Mouse (Mus musculus): ENCODE data around the gene Cyp2d10.
A peak's percentile ranks its signal among the peaks of the same experiment; 100 is the strongest.
"Not testable (repeated sequence)": the region's sequence is repeated elsewhere in the genome, so short reads cannot be mapped to it uniquely, and the experiment has no call there.

Cyp2d10 gene

GRCm38 (mm10) chr15:82401516-82401915 lies 5.5 kb downstream of the Cyp2d10 start:
- no peak for DNase-seq (ENCODE audit: low spot score in 2 of 2)

- DNase-seq (ENCODE audit: low spot score in 2 of 2), result not testable (repeated sequence)
These were observed 11.0 kb downstream of the Cyp2d10 start for GRCm38 (mm10) chr15:82395955-82396354.

- DNase-seq (ENCODE audit: low spot score in 2 of 2), result not testable (repeated sequence)
These were observed 13.1 kb downstream of the Cyp2d10 start, which contains the start of gene Cyp2d11 for GRCm38 (mm10) chr15:82393922-82394321. Gene Cyp2d11, minus strand, starts transcription at chr15:82394022.

DNA sequence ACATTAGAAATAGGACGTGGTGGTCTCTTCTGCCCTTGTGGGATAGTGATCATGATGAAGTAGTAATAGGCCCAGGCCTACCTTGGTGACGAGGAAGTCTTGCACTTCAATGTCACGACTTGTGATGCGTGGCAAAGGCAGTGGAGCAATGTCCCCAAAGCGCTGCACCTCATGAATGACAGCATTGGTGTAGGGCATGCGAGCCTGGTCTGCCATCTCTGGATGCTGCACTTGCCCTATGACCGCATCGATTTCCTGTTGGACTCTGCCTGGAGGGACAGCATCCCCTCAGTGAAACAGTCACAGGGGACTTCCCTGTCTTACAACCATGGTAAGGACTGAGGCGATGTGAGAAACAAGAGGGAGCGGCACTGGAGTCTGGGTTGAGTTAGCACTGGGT lies 17.1 kb downstream of the Cyp2d10 start:
- DNase-seq (ENCODE audit: low spot score in 2 of 2), result not testable (repeated sequence)

- no peak for DNase-seq (ENCODE audit: low spot score in 2 of 2)
These were observed 21.3 kb downstream of the Cyp2d10 start for GRCm38 (mm10) chr15:82385729-82386128.

DNA sequence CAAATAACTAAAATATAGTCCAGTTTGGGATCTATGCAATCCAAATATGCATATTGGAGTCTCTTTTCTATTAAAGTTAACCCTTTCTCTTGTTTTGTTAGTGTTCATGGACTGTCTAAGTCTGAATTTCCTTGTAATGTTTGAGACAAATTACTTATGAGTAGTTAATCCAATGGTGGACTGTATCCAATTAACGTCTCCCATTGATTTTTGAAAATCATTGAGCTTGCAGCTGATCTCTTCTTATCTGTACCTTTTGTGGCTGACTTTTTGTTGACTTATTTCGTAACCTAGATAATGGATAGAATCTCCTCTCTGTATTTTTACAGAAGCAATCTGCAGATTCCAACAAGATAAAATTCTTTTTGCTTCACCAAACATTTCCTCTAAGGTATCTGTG lies 24.6 kb downstream of the Cyp2d10 start:
- DNase-seq (ENCODE audit: low spot score in 2 of 2), result no peak

DNA sequence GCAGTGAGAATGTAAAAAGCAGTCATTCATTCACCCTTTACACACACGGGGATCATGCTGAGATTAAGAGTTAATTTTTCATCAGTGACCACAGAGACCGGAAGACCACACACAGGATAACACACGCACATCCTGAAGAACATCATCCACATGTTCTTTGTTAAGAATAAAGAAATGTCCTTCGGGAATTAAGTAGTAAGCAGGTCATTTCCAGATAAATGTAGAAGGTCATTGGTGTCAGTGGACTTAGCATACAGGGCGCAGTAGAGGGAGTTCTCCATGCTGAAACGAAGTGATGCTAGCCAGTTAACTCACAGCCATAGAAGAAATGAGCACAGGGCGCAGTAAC lies 26.3 kb downstream of the Cyp2d10 start:
- no peak for DNase-seq (ENCODE audit: low spot score in 2 of 2)

DNA sequence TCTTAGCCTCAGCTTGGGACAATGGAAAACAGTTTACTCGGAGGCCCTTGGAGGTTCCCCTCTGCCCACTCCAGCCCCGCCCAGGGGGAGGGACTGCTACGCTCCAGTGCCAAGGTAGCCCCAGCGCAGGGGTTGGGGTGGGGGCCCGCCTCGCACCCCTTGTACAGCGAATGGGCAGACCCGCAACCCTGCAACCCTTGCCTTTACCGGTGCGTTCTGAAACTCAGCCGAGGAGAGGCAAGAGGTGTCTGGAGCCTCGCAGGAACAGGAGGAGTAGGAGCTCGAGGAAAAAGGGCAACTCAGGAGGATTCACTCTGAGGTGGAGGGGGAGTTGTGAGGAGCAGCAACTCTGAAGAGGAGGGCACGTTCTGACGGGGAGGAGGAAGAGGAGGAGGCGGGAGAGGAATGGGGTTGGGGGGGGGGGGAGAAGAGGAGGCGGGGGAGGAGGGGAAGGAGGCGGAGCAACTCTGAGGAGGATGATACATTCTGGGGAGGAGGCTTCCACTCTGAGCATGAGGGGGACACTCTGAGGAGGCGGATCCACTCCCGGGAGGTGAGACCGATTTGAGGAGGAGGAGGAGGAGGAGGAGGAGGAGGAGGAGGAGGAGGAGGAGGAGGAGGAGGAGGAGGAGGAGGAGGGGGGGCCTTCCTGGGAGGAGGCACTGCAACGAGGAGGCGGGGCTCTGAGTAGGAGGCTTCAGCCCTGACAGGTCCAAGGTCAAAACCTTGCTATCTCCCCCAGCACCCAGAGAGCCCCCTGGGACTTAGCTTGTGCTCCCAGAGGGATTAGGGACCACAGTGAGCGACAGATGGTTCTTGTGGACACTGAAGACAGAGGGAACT lies 26.9 kb downstream of the Cyp2d10 start, which contains the start of gene Cyp2d22:
Gene Cyp2d22, minus strand, starts transcription at position 390 of the 843 bp plus-strand sequence.
- peak in 1 of 2 experiments; percentile 22 for DNase-seq (ENCODE audit: low spot score in 2 of 2)

- DNase-seq (ENCODE audit: low spot score in 2 of 2), result no peak
These were observed 27.5 kb downstream of the Cyp2d10 start for GRCm38 (mm10) chr15:82379511-82379870.

DNA sequence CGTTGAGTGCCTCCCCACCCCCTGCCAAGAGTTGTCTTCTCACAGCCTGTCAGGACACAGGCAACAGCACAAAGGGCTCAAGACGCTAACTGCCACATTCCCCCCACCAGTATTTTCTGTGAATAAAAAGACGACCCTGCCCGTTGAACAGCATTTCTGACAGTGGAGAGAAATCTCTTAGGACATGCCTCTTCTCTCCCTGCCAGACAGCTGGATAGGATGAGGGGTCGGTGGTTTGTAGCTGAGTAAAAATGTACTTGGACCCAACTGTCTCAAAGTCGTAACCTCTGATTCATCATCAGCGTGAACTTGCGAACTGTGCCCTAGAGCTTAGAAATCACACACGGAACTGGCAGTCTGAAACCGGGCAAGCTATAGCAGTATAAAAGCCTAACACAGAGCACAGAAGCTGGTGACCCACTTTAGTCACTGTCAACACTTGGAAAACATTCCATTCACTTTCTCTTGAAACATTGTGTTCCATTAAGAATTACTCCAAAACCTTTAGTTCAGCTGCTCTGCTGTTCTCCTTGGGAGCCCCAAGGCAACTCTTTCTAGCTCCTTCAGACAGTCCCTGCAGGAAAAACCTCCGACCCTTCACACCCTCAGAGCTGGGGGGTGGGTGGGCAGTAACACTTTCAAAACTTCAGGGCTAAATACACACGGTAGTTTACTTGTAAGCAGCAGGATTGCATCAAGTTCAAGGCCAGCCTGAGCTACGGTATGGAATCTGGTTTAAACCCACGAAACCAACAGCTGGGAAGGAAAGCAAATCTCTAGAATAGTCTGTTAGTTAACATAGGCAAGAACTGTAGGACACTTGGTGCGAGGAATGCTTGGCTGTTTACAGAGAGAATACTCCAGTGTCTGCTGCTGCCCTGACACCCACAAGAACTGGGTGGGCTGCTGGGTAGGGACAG lies 28.5 kb downstream of the Cyp2d10 start:
- DNase-seq (ENCODE audit: low spot score in 2 of 2), result no peak

DNA sequence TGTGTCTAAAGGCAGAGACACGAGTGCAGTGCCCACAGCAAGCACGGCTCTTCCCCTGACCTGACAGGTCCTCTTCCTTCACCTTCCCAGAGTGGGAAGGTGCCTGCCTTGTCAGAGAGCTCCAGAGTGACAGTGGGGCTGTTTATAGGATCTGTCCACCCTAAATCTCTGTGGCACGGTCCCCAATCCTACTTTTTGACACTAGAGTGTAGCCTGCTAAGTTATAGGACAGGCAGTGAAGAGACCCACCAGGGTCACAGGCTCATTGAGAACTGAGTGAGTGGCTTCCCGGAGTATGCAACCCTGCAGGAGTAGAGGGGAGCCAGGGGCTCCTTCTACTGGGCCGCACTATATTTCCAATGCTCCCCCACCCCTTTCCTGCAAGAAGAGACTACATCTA lies 29.3 kb downstream of the Cyp2d10 start:
- DNase-seq (ENCODE audit: low spot score in 2 of 2), result no peak

DNA sequence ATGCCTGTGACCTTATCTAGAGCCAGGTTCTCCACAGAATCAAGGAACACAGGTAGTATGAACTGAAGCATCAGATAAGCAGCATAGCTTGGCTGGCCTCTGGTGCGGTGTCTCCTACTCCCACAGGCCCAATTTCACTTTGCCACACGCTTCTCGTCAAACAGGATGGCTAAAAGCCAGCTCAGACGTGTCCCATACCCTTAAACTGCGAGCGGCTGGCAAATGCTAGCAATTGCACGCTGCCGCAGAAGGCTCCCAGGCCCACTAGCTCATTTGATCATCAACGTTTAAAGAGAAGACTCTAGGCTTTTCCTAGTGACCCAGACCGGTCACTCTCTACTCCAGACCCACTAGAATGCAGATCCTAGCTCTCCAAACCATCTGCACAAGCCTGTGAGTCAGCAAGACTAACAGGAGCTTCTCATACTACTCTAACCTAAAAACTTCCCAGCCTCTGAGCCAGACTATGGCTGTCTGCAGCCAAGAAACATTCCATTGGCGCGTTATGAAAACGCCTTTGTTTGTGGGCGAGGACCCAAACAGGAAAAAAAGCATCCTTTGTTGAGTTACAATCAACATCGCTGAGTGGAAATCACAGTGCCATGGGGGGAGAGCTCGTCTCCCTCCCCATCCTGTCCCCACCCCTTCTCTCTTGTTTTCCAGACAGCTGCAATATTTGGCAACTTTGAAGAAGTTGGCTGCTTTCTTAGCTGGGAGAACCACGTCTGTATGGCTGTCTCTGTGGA lies 30.4 kb downstream of the Cyp2d10 start:
- peak in 1 of 2 experiments; percentile 76 for DNase-seq (ENCODE audit: low spot score in 2 of 2)

- DNase-seq (ENCODE audit: low spot score in 2 of 2), result no peak
These were observed 31.1 kb downstream of the Cyp2d10 start for GRCm38 (mm10) chr15:82375855-82376254.

GRCm38 (mm10) chr15:82374437-82374836 lies 32.6 kb downstream of the Cyp2d10 start:
- DNase-seq (ENCODE audit: low spot score in 2 of 2), result no peak

GRCm38 (mm10) chr15:82372991-82373390 lies 34.0 kb downstream of the Cyp2d10 start:
- DNase-seq (ENCODE audit: low spot score in 2 of 2), result no peak

DNA sequence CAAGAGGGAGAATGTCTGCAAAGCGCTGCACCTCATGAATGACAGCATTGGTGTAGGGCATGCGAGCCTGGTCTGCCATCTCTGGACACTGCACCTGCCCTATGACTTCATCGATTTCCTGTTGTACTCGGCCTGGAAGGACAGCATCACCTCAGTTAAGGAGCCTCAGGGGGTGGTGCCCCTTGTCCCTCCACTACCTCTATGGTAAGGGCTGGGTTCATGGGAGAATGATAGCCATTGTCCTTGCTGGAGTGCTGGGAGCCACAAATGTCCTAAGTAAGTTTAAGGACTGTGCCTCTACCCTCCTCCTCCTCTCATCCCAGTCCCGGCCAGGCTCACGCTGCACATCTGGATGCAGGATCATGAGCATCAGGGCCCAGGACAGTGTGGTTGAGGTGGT lies 34.5 kb downstream of the Cyp2d10 start:
- DNase-seq (ENCODE audit: low spot score in 2 of 2), result no peak

DNA sequence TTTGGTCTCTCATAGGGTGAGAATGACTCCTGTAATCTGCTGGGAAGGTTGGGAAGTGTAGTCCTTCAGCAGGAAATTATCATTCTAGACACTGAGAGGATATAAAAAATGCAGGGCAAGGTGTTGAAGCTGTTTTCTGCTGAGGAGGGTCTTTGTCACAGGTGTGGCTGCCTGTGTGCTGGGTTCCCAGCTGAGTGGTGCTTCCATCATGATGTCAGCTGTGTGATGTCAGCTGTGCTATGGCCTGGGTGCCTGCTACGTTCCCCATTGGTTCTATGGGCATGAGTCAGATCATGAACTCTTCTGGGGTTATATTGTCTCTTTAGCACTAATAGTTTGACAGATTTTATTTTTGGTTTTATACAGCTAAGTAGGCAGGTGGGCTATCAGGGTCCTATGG lies 38.1 kb downstream of the Cyp2d10 start:
- DNase-seq (ENCODE audit: low spot score in 2 of 2), result no peak

- DNase-seq (ENCODE audit: low spot score in 2 of 2), result no peak
These were observed 38.8 kb downstream of the Cyp2d10 start for GRCm38 (mm10) chr15:82368146-82368545.

GRCm38 (mm10) chr15:82364561-82364960 lies 42.4 kb downstream of the Cyp2d10 start:
- DNase-seq (ENCODE audit: low spot score in 2 of 2), result not testable (repeated sequence)

DNA sequence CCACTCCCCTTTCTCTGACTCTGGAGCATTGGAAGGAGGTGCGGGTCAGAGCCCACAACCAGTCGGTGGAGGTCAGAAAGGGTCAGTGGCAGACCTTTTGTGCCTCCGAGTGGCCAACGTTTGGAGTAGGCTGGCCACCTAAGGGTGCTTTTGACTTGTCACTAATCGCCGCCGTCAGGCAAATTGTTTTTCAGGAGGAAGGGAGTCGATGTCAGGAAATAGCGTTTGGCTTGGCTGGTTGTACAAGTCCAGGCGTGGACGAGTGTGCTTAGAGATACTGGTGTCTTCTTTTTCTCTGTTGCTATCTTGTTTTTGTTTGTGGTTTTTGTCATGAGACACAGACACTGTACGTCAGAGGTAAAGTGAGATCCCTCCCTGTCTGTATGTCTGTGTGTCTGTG lies 43.2 kb downstream of the Cyp2d10 start:
- DNase-seq (ENCODE audit: low spot score in 2 of 2), result not testable (repeated sequence)

DNA sequence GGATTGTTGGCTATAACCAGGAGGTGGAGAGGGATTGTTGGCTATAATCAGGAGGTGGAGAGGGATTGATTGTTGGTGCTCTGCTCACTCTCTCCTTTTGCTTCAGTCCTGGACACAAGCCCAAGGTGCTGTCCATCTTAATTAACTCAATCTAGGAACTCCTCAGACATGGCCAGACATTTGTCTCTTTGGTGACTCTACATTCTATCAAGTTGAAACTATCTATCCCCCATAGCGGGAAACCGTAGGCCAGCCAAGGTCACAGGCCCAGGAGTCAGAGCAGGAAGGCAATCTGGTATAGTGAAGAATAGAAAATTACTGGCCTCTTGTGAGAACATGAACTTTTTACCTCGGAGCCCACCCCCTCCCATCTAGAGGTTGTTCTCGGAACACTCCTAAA lies 44.8 kb downstream of the Cyp2d10 start:
- DNase-seq (ENCODE audit: low spot score in 2 of 2), result no peak

Data from left cerebral cortex, adult 9 months (tissue).